Mouse (Mus musculus): ENCODE data around the gene Gm17606.
A peak's percentile ranks its signal among the peaks of the same experiment; 100 is the strongest.

The Gm17606 gene

GRCm38 (mm10) chr14:54660009-54660408, 19.3 kb downstream of the Gm17606 start:
- DNase-seq (ENCODE audit: low read depth, low spot score): no peak

- DNase-seq (ENCODE audit: low read depth, low spot score): no peak
Observed at GRCm38 (mm10) chr14:54664477-54665222, 23.9 kb downstream of the Gm17606 start.

GRCm38 (mm10) chr14:54669381-54669780, 28.6 kb downstream of the Gm17606 start:
- DNase-seq (ENCODE audit: low read depth, low spot score): no peak

- no peak for DNase-seq (ENCODE audit: low read depth, low spot score)
Observed at GRCm38 (mm10) chr14:54674317-54674716, 33.6 kb downstream of the Gm17606 start.

GRCm38 (mm10) chr14:54676290-54676689, 35.5 kb downstream of the Gm17606 start:
- DNase-seq (ENCODE audit: low read depth, low spot score): no peak

GRCm38 (mm10) chr14:54678657-54679304, 38.0 kb downstream of the Gm17606 start:
- DNase-seq (ENCODE audit: low read depth, low spot score): no peak

- DNase-seq (ENCODE audit: low read depth, low spot score): no peak
Observed at GRCm38 (mm10) chr14:54682396-54682795, 41.6 kb downstream of the Gm17606 start.

- DNase-seq (ENCODE audit: low read depth, low spot score): no peak
Observed at GRCm38 (mm10) chr14:54685471-54685870, 44.7 kb downstream of the Gm17606 start.

GRCm38 (mm10) chr14:54686063-54686521, 45.3 kb downstream of the Gm17606 start, which contains the start of gene 1700123O20Rik:
1700123O20Rik (plus strand) TSS chr14:54686216.
- peak; percentile 75 for DNase-seq (ENCODE audit: low read depth, low spot score)

- DNase-seq (ENCODE audit: low read depth, low spot score): peak; percentile 100
Observed at GRCm38 (mm10) chr14:54686522-54687143, 45.9 kb downstream of the Gm17606 start, which contains the start of gene Acin1. Acin1 (minus strand) TSS chr14:54686931.

GRCm38 (mm10) chr14:54687251-54687650, 46.5 kb downstream of the Gm17606 start:
- DNase-seq (ENCODE audit: low read depth, low spot score): no peak

GRCm38 (mm10) chr14:54695042-54695441, 54.3 kb downstream of the Gm17606 start:
- no peak for DNase-seq (ENCODE audit: low read depth, low spot score)

- DNase-seq (ENCODE audit: low read depth, low spot score): no peak
Observed at GRCm38 (mm10) chr14:54696752-54697151, 56.0 kb downstream of the Gm17606 start.

Data from retina, postnatal 7 days (tissue).